Mouse (Mus musculus) intestine, embryonic 15.5 days (tissue): ENCODE results near the gene Hist2h3c1. TPM values are rescaled to one million over a fixed set of nuclear protein-coding genes. Genes with fewer than 3 reads are reported as not detected.

ENCODE experiments used
- ATAC-seq: fragments of 200-750 bp; cut with Nextera tagmentation; 2 replicates; pipeline ENCODE4 v1.8.0; 2017; ENCODE audit warnings: moderate TSS enrichment, moderate library complexity
- H3K27ac ChIP-seq: fragments of 300-500 bp; sonication (generic); 2 replicates; pipeline ENCODE4 v1.5.1; 2015; ENCODE audit warnings: mild to moderate bottlenecking, inconsistent platforms
- H3K27me3 ChIP-seq: fragments of 300-500 bp; sonication (generic); replicated peaks from 2 replicates; pipeline ENCODE4 v1.6.1; 2015; ENCODE audit warnings: inconsistent platforms
- H3K36me3 ChIP-seq: fragments of 300-500 bp; sonication (generic); 2 replicates; pipeline ENCODE4 v1.6.1; 2015; ENCODE audit warnings: inconsistent platforms
- H3K4me1 ChIP-seq: fragments of 300-500 bp; sonication (generic); replicated peaks from 2 replicates; pipeline ENCODE4 v1.6.1; 2015; ENCODE audit warnings: inconsistent platforms
- H3K4me2 ChIP-seq: fragments of 300-500 bp; sonication (generic); replicated peaks from 2 replicates; pipeline ENCODE4 v1.6.1; 2015; ENCODE audit warnings: mild to moderate bottlenecking, inconsistent platforms
- H3K4me3 ChIP-seq: fragments of 300-500 bp; sonication (generic); replicated peaks from 2 replicates; pipeline ENCODE4 v1.5.1; 2015; ENCODE audit warnings: inconsistent platforms
- H3K9ac ChIP-seq: fragments of 300-500 bp; sonication (generic); 2 replicates; pipeline ENCODE4 v1.6.1; 2015; ENCODE audit warnings: inconsistent platforms
- H3K9me3 ChIP-seq: fragments of 300-500 bp; sonication (generic); 2 replicates; pipeline ENCODE4 v1.6.1; 2016; ENCODE audit warnings: inconsistent platforms
- WGBS: fragments of 180-500 bp; shearing (Covaris S2); methylation state at CpG from one replicate; pipeline ENCODE4 v1.1.7; 2015; 5-methylcytosine and 5-hydroxymethylcytosine counted together
- polyA plus RNA-seq: library from polyadenylated mRNA; unstranded; fragments of >200 nt; fragmentation: Nextera tagmentation; extraction: Ambion mirVana; gene quantifications from 2 replicates; pipeline ENCODE4 v1.2.1, GENCODE M21; 2015

Hist2h3c1 gene
- polyA plus RNA-seq, 1 experiment from 2014 or later: 1.3 TPM

- H3K4me1 ChIP-seq: peaks cover 13% of the 10 kb centered on the region
- ATAC-seq: no peak
- no peaks in the 10 kb centered on the region for H3K9me3 ChIP-seq
- H3K36me3 ChIP-seq: no peaks in the 10 kb centered on the region
- no peak overlapping the region for H3K27ac ChIP-seq
- H3K4me2 ChIP-seq: peak overlapping the region; percentile 56
- peak overlapping the region; percentile 0; the same call in 1 of the 2 replicates for H3K4me3 ChIP-seq
- H3K27me3 ChIP-seq: no peaks in the 10 kb centered on the region
- WGBS: 43% methylated on average over 4 of the region's 4 CpGs
- no peak overlapping the region for H3K9ac ChIP-seq
These were observed 2.5 kb downstream of the Hist2h3c1 start for GRCm38 (mm10) chr3:96249034-96249345.

- Histone ChIP-seq H3K27ac (no peak overlapping the region), H3K9ac (no peak overlapping the region), H3K9me3 (no peaks in the 10 kb centered on the region), H3K36me3 (no peaks in the 10 kb centered on the region), H3K4me3 (no peak overlapping the region), H3K27me3 (no peaks in the 10 kb centered on the region), H3K4me1 (peaks cover 9% of the 10 kb centered on the region; the same call in 1 of the 2 replicates), H3K4me2 (no peak overlapping the region)
- no peak for ATAC-seq
- 61% methylated on average over 3 of the region's 3 CpGs for WGBS
These were observed 4.4 kb downstream of the Hist2h3c1 start for GRCm38 (mm10) chr3:96250890-96251289.

GRCm38 (mm10) chr3:96251787-96252186 is 5.3 kb downstream of the Hist2h3c1 start:
- Histone ChIP-seq H3K27ac (no peak overlapping the region), H3K4me3 (no peak overlapping the region), H3K36me3 (no peaks in the 10 kb centered on the region), H3K27me3 (no peaks in the 10 kb centered on the region), H3K9ac (no peak overlapping the region), H3K4me2 (no peak overlapping the region), H3K9me3 (no peaks in the 10 kb centered on the region), H3K4me1 (peaks cover 11% of the 10 kb centered on the region; the same call in 1 of the 2 replicates)
- ATAC-seq: no peak
- WGBS: 85% methylated on average over 3 of the region's 3 CpGs

GRCm38 (mm10) chr3:96254683-96255355 is 8.3 kb downstream of the Hist2h3c1 start:
- Histone ChIP-seq H3K4me1 (peaks cover 9% of the 10 kb centered on the region; the same call in 1 of the 2 replicates), H3K9me3 (no peaks in the 10 kb centered on the region), H3K27me3 (no peaks in the 10 kb centered on the region), H3K27ac (no peak overlapping the region), H3K4me3 (no peak overlapping the region), H3K4me2 (no peak overlapping the region), H3K36me3 (no peaks in the 10 kb centered on the region), H3K9ac (no peak overlapping the region)
- peak; percentile 44; the same call in 1 of the 2 replicates for ATAC-seq
- 50% methylated on average over 10 of the region's 10 CpGs for WGBS

DNA sequence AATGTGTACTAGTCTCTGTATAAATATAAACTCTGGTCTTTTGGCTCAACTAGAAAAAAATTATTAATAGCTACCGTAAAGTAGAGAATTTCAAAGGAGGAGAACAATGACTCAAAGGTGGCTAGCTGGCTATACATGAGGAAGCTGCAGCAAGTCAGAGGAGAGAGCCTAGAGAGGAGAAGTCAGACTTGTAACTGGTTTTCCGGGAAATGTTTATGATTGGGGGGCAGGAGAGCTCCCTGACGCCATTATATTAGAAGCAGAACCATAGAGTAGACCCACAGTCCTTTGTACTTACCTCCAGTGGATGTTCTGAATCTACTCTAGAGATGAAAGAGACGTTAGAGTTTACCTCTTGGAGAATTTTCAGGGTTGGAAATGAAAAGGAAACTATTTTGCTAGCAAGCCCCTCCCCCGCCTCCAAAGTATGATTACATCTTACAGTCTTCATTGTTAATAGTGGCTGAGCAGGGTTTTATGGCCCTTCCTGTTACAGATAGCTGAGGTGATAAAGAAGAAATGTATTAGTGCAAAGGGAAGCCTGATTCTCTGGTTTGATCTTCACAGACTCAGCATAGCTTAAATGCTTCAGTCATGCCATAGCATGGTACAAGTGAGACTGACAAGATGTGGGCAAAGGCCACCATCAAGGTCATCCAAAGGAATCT is 9.6 kb downstream of the Hist2h3c1 start:
- 41% methylated on average over 5 of the region's 5 CpGs for WGBS
- peak; percentile 72 for ATAC-seq
- Histone ChIP-seq H3K4me3 (no peak overlapping the region), H3K27me3 (no peaks in the 10 kb centered on the region), H3K36me3 (no peaks in the 10 kb centered on the region), H3K9ac (no peak overlapping the region), H3K27ac (peak overlapping the region; percentile 20; the same call in 1 of the 2 replicates), H3K4me2 (peak overlapping the region; percentile 1), H3K9me3 (no peaks in the 10 kb centered on the region), H3K4me1 (peaks cover 4% of the 10 kb centered on the region; the same call in 1 of the 2 replicates)

GRCm38 (mm10) chr3:96257190-96257589 is 10.7 kb downstream of the Hist2h3c1 start:
- no peak overlapping the region for H3K27ac ChIP-seq
- no peak overlapping the region for H3K4me3 ChIP-seq
- no peaks in the 10 kb centered on the region for H3K27me3 ChIP-seq
- no peak overlapping the region for H3K4me2 ChIP-seq
- H3K9me3 ChIP-seq: no peaks in the 10 kb centered on the region
- no peaks in the 10 kb centered on the region for H3K36me3 ChIP-seq
- WGBS: 72% methylated on average over 3 of the region's 3 CpGs
- peaks cover 10% of the 10 kb centered on the region; the same call in 1 of the 2 replicates for H3K4me1 ChIP-seq
- ATAC-seq: no peak
- no peak overlapping the region for H3K9ac ChIP-seq

GRCm38 (mm10) chr3:96260220-96260619 is 13.7 kb downstream of the Hist2h3c1 start:
- no peak overlapping the region for H3K27ac ChIP-seq
- H3K9ac ChIP-seq: no peak overlapping the region
- H3K4me2 ChIP-seq: no peak overlapping the region
- no peak for ATAC-seq
- no peak overlapping the region for H3K4me3 ChIP-seq
- WGBS: 88% methylated on average over 5 of the region's 5 CpGs
- no peaks in the 10 kb centered on the region for H3K27me3 ChIP-seq
- peaks cover 16% of the 10 kb centered on the region for H3K4me1 ChIP-seq
- H3K9me3 ChIP-seq: no peaks in the 10 kb centered on the region
- no peaks in the 10 kb centered on the region for H3K36me3 ChIP-seq

- WGBS: 58% methylated on average over 3 of the region's 3 CpGs
- peaks cover 14% of the 10 kb centered on the region for H3K4me1 ChIP-seq
- peak overlapping the region; percentile 99 for H3K27ac ChIP-seq
- no peak for ATAC-seq
- no peaks in the 10 kb centered on the region for H3K27me3 ChIP-seq
- peak overlapping the region; percentile 53 for H3K4me3 ChIP-seq
- peak overlapping the region; percentile 72 for H3K4me2 ChIP-seq
- H3K9ac ChIP-seq: no peak overlapping the region; the same call in 1 of the 2 replicates
- no peaks in the 10 kb centered on the region for H3K9me3 ChIP-seq
- H3K36me3 ChIP-seq: no peaks in the 10 kb centered on the region
These were observed 15.1 kb downstream of the Hist2h3c1 start for GRCm38 (mm10) chr3:96261623-96262022.

- Histone ChIP-seq H3K27ac (peak overlapping the region; percentile 99), H3K4me1 (peaks cover 13% of the 10 kb centered on the region), H3K4me3 (peak overlapping the region; percentile 53), H3K36me3 (no peaks in the 10 kb centered on the region), H3K4me2 (peak overlapping the region; percentile 72), H3K27me3 (no peaks in the 10 kb centered on the region), H3K9ac (peak overlapping the region; percentile 68), H3K9me3 (no peaks in the 10 kb centered on the region)
- WGBS: under 1% methylated on average over 19 of the region's 19 CpGs
- peak; percentile 85 for ATAC-seq
These were observed 15.9 kb downstream of the Hist2h3c1 start for GRCm38 (mm10) chr3:96262216-96262875.

GRCm38 (mm10) chr3:96262979-96263550 is 16.6 kb downstream of the Hist2h3c1 start, which contains the start of gene Hist2h4:
Gene Hist2h4, minus strand, starts transcription at chr3:96263311.
- Histone ChIP-seq H3K27me3 (no peaks in the 10 kb centered on the region), H3K27ac (peak within 1 kb of the TSS; percentile 99), H3K36me3 (no peaks in the 10 kb centered on the region), H3K4me1 (peaks cover 17% of the 10 kb centered on the region), H3K4me2 (peak within 1 kb of the TSS; percentile 72), H3K4me3 (peak within 1 kb of the TSS; percentile 53), H3K9me3 (no peaks in the 10 kb centered on the region), H3K9ac (peak within 1 kb of the TSS; percentile 68)
- peak; percentile 91 for ATAC-seq
- WGBS: under 1% methylated on average over 40 of the region's 40 CpGs

DNA sequence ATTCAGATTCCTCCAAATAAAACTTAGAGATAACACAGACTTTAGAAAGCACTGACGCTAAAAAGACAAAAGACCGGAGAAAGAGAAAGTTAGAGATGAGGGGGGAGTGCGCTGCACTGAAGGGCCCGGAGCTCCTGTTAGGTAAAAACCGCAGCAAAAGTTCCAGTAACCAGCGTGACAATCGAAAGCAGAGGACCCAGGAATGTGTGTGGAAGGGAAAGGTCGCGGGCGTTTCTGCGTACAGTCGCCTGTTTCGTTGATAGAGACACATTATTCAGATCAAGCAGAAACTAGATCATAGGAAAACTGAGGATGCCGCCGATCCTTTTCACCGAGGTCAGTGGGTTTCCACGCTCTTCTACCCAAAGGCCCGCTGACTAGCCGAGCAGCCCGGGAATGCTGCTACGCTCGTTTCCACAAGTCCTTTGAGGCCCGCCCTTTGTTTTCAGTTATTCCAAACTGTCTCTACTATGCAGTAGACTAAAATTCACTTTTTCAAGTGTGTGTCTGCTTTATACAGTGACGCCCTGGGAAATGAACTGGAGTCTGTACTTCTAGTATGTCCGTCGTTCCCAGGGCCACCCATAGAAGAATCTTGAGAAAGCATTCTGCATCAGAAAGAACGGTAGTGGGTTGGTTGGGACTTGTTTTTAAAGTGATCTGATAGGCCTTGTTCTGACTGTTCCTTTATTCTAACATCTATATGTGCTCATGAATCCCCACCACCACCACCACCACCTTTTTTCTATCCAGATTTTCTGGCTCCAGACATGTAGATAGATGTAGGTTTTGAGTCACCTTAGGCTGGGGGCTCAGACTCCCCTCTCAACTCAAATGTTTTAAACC is 17.3 kb downstream of the Hist2h3c1 start:
- Histone ChIP-seq H3K36me3 (no peaks in the 10 kb centered on the region), H3K4me2 (peak overlapping the region; percentile 72), H3K9ac (peak overlapping the region; percentile 59), H3K27ac (peak overlapping the region; percentile 94), H3K4me3 (peak overlapping the region; percentile 53), H3K27me3 (no peaks in the 10 kb centered on the region), H3K9me3 (no peaks in the 10 kb centered on the region), H3K4me1 (peaks cover 17% of the 10 kb centered on the region)
- 5% methylated on average over 27 of the region's 27 CpGs for WGBS
- ATAC-seq: peak; percentile 45
